Mouse (Mus musculus) kidney, postnatal 10 days (tissue): ENCODE data around the gene Dnajc12.
A peak's percentile ranks its signal among the peaks of the same experiment; 100 is the strongest.
"Not testable (repeated sequence)": the region's sequence is repeated elsewhere in the genome, so short reads cannot be mapped to it uniquely, and the experiment has no call there.

ENCODE experiments used
- DNase-seq: peaks from one replicate; pipeline ENCODE4 v3.0.0; 2021; ENCODE audit warnings: mixed read lengths

Gene Dnajc12

GRCm38 (mm10) chr10:63386991-63387390 lies 4.7 kb downstream of the Dnajc12 start:
- no peak for DNase-seq

GRCm38 (mm10) chr10:63388948-63389347 lies 6.7 kb downstream of the Dnajc12 start:
- peak; percentile 16 for DNase-seq

- DNase-seq: no peak
These were observed 14.7 kb downstream of the Dnajc12 start for GRCm38 (mm10) chr10:63396963-63397362.

- DNase-seq: peak; percentile 12
These were observed 20.7 kb downstream of the Dnajc12 start for GRCm38 (mm10) chr10:63402731-63403504.

GRCm38 (mm10) chr10:63403636-63404035 lies 21.4 kb downstream of the Dnajc12 start:
- DNase-seq: peak; percentile 58

GRCm38 (mm10) chr10:63410162-63410956 lies 28.1 kb downstream of the Dnajc12 start:
- no peak for DNase-seq

- not testable (repeated sequence) for DNase-seq
These were observed 29.4 kb downstream of the Dnajc12 start for GRCm38 (mm10) chr10:63411674-63412073.

- no peak for DNase-seq
These were observed 30.5 kb downstream of the Dnajc12 start for GRCm38 (mm10) chr10:63412756-63413155.

GRCm38 (mm10) chr10:63415287-63415686 lies 33.0 kb downstream of the Dnajc12 start:
- no peak for DNase-seq

- no peak for DNase-seq
These were observed 33.6 kb downstream of the Dnajc12 start for GRCm38 (mm10) chr10:63415850-63416249.

- DNase-seq: no peak
These were observed 34.8 kb downstream of the Dnajc12 start for GRCm38 (mm10) chr10:63417061-63417460.

- peak; percentile 64 for DNase-seq
These were observed 39.8 kb downstream of the Dnajc12 start, which contains the start of gene Gm7075 for GRCm38 (mm10) chr10:63421739-63422735. Gm7075 (minus strand) TSS chr10:63421789.

GRCm38 (mm10) chr10:63422736-63422992 lies 40.4 kb downstream of the Dnajc12 start:
- DNase-seq: no peak

- no peak for DNase-seq
These were observed 41.6 kb downstream of the Dnajc12 start for GRCm38 (mm10) chr10:63423591-63424474.

- DNase-seq: peak; percentile 44
These were observed 42.2 kb downstream of the Dnajc12 start for GRCm38 (mm10) chr10:63424475-63424814.

GRCm38 (mm10) chr10:63427146-63427545 lies 44.9 kb downstream of the Dnajc12 start:
- no peak for DNase-seq

- peak; percentile 53 for DNase-seq
These were observed 46.2 kb downstream of the Dnajc12 start for GRCm38 (mm10) chr10:63428243-63429022.

- DNase-seq: no peak
These were observed 46.7 kb downstream of the Dnajc12 start for GRCm38 (mm10) chr10:63429023-63429340.

- DNase-seq: peak; percentile 98
These were observed 47.1 kb downstream of the Dnajc12 start for GRCm38 (mm10) chr10:63429380-63429779.

GRCm38 (mm10) chr10:63429785-63430305 lies 47.6 kb downstream of the Dnajc12 start, which contains the start of gene Ctnna3:
Ctnna3 (plus strand) TSS chr10:63430098.
- DNase-seq: peak; percentile 92

GRCm38 (mm10) chr10:63431221-63431736 lies 49.0 kb downstream of the Dnajc12 start:
- no peak for DNase-seq
